Mouse (Mus musculus) adipocyte (in vitro differentiated cells): ENCODE measurements at regions not wholly inside any gene's neighbourhood (a gene's known extent, or its start where the extent isn't known, plus 50 kb on each side); places are given as distances from the start of the nearest gene placed in this dataset.
A peak's percentile ranks its signal among the peaks of the same experiment; 100 is the strongest.
"Not testable (repeated sequence)": the region's sequence is repeated elsewhere in the genome, so short reads cannot be mapped to it uniquely, and the experiment has no call there.

ENCODE experiments used
- DNase-seq: peaks from one replicate; pipeline ENCODE4 v3.0.0-alpha.2; 2016; ENCODE audit warnings: low spot score

DNA sequence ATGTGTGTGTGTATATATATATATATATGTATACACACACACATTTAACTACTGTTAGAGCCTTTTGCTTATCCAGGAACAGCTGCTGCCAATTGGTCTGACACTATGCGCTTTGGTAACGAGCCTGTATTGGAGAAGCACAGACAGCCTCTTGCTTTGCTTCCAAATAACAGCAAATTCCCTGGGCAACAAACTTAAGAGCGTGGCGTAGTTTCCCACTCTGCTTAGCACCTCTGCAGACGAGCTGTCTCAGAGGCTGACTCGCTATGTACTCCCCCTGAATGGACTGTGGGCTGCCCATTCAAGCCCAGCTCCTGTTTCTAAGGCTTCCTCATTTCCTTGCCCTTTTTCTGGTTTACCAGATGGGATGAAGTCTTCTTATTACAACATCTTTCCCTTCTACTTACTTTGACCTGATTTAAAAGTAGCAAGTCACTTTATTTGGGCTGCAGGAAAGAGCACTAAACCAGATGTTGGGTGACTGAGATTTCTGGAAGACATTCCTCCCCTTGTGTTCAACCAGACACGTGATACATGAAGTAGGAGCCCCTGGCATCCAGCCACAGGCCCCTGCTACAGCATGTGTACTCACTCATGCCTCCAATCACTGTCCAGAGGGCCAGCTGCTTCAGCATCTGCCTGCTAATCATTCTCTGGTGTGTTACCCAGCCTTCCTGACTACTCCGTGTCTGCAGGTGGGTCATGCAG lies 111.3 kb upstream of the Gmds start:
- peak; percentile 72 for DNase-seq

DNA sequence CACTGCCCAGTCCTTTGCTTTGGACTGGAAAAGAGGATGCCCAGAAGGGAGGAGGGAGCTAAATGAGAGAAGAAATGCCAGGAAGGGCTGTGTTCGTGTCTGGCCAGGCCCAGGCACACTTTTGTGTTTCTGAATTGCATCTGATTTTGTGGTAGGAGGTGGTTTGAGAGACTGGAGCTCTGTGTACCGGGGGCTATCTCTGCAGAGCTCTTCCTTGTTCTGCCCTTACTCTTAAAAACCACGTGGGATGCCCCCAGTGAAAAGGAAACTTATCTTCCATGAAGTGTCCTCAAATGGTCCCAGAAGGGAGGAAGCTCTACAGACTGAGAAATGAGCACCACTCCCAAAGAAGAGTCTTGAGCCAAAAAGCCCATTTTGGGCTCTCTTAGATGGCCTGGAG lies 106.0 kb upstream of the Gmds start:
- no peak for DNase-seq

DNA sequence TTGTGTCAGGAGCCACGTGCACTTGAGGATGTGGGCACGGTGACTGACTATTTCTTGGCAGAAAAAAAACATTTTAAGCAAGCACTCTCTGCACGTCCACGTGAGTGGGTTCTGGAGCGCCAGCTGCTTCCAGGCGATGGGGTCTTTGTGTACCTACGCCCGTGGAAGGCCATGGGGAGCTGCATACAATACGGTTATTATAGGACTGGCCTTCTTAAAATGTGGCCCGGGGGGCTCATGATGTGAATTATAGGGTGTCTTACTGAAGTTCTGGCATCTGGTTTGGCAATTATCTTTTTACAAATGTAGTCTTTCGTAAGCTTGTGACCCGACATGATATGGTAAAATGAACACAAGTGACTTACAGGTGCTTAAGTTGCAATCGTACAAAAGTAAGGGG lies 103.5 kb upstream of the Gmds start:
- no peak for DNase-seq

DNA sequence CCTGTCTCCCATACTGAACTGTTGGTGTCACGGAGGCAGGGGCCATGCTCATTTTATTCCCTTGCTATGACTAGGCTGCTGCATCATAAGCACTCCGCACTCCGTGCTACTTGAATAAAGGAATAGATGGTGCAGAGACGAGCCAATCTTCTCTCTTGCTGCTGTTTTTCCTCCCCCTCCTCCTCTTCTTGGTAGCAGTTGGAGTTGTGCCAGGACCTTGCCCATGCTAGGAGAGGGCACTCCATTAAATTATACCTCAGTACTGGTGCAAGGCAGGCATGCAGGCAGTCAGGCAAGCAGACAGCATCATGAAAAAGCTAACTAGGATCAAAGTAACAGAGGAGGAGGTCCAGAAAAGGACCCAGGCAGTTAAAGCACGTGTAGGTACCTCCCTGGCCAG lies 96.6 kb upstream of the Gmds start:
- DNase-seq: no peak

DNA sequence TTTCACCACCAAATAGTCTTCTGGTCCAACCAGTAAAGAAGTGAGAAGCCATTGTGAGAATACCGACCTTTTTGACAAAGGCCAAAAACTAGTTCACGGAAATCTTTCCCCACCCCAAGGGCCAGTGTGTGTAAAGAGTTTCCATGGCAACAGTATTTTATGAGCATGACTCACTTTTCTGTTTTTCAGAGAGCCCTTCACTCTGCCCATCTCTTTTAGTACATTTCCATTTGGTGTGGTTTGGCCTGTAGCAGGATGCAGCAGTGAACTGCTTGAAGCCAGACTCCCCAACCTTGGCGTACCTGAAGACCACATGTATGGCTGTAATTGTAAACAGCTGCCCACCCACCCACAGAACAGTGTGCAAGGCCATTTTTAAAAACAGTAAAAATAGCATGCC lies 89.9 kb upstream of the Gmds start:
- DNase-seq: peak; percentile 62

DNA sequence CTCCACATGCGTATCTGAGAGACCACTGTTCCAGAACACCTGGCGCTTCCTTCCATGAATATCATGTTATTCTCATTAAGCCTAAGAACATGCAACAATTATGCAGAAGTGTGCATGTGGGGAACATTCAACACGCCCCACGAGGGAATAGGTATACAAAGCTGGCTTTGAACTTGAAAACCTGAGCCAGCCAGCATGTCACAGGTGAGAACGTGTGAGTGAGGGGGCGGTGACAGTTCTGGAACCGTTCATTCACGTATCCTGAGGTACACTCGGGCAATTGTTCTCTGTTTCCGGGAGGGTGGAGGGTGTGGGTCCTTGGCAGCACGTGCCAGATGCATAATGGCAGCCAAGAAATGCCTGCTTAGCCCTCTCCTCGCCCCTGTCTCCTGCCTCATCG lies 88.4 kb upstream of the Gmds start:
- no peak for DNase-seq

DNA sequence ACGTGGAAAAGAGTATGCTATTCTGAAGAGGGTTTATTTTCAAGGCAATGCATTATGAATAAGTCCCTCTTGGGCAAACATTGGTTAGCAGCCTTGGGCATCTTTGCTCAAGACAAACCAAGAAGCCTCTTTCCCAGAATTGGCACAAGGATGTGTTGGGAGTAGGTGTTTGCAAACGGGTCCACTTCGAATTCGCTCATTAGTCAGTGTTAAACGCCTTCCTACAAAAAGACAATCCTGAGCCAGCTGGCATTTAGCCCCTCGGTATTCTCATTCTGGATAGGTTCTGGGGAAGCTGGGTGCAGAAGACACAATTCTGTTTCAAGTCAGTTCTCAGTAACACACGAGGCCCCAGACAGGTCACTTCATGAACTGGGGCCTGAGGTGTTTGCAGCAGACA lies 87.7 kb upstream of the Gmds start:
- DNase-seq: no peak

DNA sequence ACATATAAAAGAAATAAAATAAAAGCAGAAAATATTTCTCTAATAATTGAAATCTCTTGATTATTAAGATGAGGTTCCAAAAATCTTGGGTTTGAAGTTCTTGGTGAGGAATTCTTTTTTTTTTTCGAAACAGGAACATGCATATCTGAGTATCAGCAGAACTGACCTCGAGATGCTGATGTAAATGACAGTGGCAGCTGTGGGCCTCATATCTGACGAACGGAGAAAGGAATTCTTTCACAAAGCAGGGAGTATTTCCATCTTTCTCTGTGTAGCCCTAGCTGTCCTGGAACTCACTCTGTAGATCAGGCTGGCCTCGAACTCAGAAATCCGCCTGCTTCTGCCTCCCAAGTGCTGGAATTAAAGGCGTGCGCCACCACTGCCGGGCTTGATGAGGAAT lies 86.0 kb upstream of the Gmds start:
- DNase-seq: not testable (repeated sequence)

DNA sequence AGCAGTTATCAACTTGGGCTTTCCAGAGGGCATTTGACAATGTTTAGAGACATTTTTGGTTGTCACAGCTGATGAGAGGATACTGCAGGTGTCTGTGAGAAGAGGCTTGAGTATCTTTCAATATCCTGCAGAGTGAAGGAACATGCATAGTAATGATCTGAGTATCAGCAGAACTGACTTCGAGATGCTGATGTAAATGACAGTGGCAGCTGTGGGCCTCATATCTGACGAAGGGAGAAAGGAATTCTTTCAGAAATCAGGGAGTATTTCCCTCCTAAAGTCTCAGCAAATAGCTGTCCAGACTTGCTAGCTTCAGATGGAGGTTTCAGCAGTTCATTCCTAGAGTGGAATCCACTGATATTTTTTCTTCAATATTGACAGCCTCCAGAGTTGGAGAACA lies 83.9 kb upstream of the Gmds start:
- DNase-seq: no peak

DNA sequence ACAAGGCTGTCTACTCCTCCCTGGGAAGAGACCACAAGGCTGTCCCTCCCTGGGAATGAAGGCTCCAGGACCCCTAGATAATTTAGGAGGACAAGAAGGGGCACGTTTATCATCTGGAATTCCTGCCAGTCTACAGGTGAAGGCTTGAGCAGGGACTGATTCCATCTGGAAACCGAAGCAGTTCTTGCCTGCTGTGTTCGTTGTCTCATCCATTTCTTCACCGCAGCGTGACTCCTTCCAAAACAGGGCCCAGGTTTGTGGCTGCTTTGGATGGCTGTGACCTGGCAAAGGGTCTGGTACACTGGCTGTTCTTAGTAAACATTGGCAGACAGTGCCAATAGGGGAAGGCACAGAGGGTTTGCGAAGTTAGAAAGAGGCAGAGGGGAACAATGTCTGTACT lies 80.8 kb upstream of the Gmds start:
- DNase-seq: peak; percentile 88

DNA sequence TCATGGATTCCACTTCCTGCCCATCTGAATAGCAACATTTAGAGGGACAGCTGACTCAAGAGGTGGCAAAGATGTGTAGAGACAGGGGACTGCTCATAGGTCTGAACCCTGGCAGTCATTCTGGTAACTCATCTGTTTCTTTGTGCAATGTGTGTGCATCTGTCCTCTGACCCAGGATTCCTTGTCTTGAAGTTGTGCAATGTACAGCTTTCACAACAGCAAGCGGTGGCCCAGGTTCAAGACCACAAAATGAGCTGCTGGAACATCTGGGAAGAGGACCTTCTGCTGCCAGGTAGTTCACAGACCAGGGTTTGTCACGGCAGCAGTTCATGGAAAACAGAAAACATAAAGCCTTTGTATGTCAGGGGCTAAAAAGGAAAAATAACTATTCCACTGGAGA lies 80.1 kb upstream of the Gmds start:
- DNase-seq: peak; percentile 97

DNA sequence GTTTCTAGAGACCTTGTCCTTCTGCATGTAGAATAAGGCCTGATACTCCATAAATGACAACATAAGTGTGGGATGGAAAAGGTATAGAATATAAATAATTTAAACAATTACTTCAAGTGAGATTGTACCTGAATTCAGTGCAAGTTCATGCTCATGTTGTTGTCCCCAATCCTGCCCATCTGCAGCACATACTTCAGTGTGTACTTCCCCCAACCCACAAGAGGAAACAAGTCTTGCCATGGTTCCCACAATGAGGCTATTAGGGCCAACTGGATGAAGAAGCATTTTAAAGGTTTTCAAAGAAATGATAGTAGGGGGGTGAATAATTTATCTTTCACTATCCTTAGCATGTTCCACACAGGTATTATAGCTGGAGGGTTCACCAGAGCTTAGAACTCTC lies 79.4 kb upstream of the Gmds start:
- no peak for DNase-seq

DNA sequence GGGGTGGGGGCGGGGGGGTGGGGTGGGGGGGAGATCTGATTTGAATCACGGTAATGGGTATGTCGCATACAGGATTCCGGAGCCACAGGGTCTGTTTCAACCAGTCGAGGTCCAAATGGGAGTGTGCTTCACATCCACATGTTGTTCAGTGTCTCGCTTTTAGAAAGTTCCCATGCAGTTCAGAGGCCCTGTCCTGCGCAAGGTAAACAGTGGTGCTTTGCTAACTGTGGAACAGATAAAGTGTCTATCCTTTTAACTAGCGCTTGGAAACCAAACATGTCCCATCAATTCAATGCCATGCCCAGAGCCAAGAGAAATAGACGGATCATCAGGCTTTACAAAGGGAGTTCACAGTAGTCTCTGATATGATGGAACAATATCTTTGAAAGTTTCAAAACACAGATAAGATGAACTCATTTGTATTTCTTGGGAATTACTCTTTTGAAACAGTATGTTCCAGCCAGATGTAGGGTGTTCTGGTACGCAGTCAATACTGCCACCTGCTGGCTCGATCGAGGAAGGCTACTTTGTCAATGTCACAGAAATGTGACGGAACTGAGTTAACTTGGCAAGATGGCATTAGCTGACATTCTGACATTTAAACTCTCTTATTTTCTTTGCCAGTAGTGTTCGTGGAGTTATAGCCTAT lies 72.9 kb upstream of the Gmds start:
- peak; percentile 90 for DNase-seq

DNA sequence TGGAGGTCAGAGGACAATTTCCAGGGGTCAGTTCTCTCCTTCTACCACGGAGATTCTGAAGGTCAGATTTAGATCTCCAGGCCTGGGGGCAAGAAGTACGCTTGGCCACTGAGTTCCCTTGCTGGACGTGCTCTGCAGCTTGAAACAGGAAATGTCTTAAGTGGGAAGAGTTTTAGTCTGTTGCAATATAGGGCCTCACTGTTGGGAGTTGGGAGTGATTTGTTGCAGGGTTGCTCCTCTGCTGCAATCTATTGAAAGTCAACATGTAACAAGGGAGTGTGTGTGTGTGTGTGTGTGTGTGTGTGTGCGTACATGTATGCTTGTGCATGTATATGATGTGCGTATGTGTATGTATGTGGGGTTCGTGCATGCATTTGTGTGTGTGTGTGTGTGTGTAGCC lies 71.5 kb upstream of the Gmds start:
- DNase-seq: no peak

DNA sequence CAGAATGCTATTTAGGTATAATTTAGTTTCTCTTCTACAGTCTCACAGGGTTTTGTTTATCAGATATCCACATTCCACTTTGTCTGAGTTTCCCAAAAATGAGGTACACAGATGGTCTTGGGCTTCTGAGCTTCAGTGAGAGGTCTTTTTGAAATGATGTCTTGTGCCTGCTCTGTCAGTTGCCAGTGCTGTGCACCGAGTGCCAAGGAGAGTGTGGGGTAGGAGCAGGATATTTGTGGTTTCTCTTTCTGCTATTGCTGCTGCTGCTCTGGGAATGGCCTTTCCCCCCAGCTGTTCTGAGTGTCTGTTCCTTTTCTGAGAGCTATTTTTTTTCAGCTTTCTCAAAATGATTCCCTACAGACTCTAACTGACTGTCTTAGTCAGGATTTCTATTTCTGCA lies 60.1 kb upstream of the Gmds start:
- DNase-seq: peak; percentile 95
